Mouse (Mus musculus): Measurements from ENCODE around the gene Hist1h2bm.

The Hist1h2bm gene

DNA sequence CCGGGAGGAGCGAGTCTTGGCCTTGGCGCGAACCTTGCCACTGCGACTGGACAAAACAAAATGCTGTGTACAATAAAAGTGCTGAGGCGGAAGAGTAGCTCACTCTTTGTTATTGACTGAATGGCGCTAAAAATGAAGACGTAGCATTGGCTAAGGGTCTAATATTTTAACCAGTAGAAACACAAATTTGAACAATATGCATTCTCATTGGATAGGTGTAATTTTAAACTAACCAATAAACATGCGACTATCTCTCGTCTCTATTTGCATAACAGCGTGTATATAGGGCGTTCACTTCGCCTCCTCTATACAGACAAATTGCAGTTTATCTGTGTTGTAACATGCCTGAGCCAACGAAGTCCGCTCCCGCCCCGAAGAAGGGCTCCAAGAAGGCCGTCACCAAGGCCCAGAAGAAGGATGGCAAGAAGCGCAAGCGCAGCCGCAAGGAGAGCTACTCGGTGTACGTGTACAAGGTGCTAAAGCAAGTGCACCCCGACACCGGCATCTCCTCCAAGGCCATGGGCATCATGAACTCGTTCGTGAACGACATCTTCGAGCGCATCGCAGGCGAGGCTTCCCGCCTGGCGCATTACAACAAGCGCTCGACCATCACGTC, at the start of gene Hist1h2bm:
Hist1h2bm (plus strand) TSS at position 288 of the 616 bp plus-strand sequence.
- DNase-seq = peak; percentile 66 to 68

DNA sequence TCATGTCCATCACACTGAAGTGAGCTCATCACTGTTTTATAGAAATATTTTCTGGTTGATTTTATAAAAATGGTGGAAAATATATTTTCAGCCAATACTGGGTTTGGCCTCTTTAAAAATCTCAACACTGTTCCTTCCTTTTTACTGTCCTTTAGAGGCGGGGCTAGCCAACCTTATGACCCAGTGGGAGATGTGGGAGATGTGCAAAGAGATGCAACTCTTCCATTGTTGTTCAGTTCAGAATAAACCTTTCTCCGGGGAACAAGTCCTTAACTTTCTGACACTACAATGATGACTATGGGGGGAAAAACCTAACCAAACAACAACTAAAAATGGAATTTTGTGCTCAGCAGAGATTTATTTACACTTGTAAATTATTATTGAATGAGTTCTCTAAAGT, 44.5 kb upstream of the Hist1h2bm start, which contains the start of gene Olfr1360:
Olfr1360 (minus strand) TSS at position 101 of the 400 bp plus-strand sequence.
- no peak for DNase-seq

GRCm38 (mm10) chr13:21697811-21698210, 24.0 kb upstream of the Hist1h2bm start, which contains the start of gene Olfr1359:
Olfr1359 (plus strand) TSS chr13:21698111.
- DNase-seq = no peak

- DNase-seq = no peak
Observed at GRCm38 (mm10) chr13:21706669-21707068, 15.2 kb upstream of the Hist1h2bm start.

DNA sequence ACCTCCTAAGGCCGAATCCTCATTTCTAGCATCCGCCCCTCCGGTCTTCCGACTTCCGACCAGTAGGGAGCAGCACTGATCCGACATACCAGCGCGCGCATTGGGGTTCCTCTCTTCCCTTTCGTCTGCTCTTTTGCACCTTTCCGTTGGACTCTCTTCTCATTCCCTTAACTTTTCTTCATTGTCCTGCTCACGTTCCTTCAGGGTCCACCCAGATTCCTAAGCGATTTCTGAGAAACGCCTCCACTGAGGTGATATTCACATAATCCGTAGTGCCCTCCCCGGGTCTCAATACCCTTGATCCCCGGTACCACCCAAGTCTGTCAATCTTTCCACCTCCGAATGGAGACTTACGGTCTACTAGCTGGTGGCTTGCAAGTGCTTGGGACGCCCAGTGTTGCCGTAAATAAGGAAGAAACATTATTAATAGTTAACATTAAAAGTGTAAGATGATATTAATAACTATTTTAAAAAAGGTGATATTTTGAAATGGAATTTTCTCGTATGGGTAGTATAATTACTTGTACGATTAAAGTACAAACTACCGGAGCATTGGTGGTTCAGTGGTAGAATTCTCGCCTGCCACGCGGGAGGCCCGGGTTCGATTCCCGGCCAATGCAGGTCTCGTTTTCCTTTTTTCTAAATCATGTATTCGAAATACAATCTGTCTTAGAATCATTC, 11.7 kb upstream of the Hist1h2bm start:
- peak; percentile 91 to 93 for DNase-seq

DNA sequence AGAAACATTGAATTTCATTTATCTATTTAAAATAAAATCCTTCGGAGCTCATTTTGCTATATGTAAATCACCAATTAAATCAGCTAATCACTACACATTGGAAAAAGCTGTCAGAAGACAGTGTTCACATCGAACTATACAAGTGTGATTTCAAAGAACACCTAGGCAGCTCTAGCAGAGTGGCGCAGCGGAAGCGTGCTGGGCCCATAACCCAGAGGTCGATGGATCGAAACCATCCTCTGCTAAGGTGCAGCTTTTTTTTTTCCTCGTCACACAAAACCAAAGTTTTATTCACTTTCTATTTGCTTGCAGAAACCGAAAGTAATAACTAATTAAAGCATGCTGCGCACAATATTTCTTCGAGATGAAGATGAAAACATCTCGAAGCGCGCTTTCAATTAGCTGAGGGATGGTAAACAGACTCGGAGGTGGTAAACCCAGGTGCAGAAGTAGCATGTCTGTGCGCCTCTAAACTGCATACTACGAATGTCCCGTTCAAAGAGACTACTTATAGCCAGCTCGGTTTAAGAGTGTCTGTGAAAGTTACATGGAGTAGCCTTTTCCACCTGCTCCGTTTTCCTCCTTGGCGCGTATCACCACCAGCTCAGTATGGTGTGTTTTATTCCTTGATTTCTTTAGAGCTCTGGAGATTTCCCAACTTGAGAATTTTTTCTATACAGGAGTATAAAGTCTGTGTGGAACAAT, 10.9 kb upstream of the Hist1h2bm start:
- DNase-seq = peak; percentile 79 to 87

DNA sequence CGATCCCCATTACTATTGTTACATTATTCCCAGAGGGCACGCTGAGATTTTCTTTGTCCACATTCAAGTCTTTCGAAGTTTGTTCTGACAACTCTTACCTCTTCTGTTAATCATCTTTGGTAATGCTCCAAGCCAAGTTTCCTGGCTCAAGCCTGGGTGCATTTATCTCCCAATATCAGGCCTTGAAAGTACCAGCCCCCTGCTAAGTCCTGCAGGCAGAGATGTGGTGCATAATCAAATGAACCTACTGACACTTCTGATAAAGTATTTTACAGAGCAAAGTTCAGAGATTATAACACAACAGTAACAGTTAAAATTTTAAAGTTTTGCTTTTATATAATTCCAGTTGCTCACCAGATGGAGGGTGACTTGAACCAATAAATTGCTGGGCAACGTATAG, 10.1 kb upstream of the Hist1h2bm start:
- DNase-seq = no peak

DNA sequence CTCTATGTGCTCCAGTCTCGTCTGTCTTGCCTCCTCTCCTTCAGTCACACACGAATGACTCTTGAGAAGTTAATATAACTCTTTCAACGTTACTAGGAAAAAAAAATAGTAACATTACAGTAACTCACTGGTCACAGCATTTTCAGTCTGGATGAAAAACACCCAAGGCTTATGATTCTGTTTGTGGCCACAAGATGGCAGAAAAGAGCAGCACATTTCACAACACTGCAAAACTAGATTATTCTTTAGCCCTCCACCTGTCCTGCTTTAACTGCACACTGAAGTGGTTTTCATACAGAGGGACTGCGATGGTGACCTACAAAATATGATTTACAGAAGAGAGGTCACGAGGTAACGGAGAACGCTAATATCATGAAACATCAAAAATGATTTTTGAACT, 7.1 kb upstream of the Hist1h2bm start:
- peak; percentile 70 to 75 for DNase-seq

- no peak for DNase-seq
Observed at GRCm38 (mm10) chr13:21715131-21715863, 6.5 kb upstream of the Hist1h2bm start.

DNA sequence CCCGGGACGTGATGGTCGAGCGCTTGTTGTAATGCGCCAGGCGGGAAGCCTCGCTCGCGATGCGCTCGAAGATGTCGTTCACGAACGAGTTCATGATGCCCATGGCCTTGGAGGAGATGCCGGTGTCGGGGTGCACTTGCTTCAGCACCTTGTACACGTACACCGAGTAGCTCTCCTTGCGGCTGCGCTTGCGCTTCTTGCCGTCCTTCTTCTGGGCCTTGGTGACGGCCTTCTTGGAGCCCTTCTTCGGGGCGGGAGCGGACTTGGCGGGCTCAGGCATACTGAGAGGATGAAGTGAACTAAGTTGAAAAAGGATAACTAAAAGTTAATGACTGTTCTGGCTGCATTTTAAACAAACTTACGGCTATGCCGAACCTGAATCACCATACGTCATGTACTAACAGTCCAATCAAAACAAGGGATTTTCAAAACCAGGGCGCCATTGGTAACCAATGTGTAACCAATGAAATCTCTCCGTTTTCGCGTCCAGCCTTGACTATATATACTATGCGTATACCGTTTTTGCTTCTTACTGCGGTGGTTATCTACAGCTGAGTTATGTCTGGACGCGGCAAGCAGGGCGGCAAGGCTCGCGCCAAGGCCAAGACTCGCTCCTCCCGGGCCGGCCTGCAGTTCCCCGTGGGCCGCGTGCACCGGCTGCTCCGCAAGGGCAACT, 5.8 kb upstream of the Hist1h2bm start, which contains the start of the genes Hist1h2bl and Hist1h2ai:
Hist1h2bl (minus strand) TSS at position 280 of the 676 bp plus-strand sequence.
Hist1h2ai (plus strand) TSS at position 559 of the 676 bp plus-strand sequence.
- DNase-seq = peak; percentile 80 to 81

DNA sequence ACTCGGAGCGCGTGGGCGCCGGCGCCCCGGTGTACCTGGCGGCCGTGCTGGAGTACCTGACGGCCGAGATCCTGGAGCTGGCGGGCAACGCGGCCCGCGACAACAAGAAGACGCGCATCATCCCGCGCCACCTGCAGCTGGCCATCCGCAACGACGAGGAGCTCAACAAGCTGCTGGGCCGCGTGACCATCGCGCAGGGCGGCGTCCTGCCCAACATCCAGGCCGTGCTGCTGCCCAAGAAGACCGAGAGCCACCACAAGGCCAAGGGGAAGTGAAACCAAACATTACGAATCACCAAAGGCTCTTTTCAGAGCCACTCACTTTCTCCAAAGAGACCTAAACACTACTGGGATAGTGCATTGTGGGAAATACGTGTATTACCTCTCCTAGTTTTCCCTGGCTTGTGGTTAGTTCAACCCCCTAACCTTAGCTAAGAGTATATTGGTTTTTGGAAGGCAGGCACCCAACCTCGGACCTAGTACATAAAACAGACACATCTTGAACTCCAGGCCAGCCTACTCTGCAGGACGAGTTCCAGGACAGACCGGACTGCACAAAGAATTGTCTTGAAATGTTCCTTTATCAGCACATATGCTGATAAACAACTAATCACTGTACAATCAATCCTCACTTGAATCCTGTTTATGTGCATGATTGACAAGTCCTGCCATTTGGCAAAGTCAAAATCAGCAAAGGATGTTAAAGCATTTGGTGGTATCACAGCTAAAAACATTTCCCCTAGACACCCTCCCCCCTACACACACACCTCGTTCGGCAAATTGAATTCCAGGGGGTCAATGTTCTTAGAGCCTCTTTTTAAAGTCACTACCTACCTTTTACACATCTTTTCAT, 5.1 kb upstream of the Hist1h2bm start:
- peak in 1 of 2 experiments; percentile 11 for DNase-seq

GRCm38 (mm10) chr13:21717397-21718357, 4.2 kb upstream of the Hist1h2bm start, which contains the start of gene Hist1h3h:
Hist1h3h (plus strand) TSS chr13:21717659.
- peak; percentile 71 to 78 for DNase-seq

GRCm38 (mm10) chr13:21718381-21719080, 3.3 kb upstream of the Hist1h2bm start:
- no peak for DNase-seq

DNA sequence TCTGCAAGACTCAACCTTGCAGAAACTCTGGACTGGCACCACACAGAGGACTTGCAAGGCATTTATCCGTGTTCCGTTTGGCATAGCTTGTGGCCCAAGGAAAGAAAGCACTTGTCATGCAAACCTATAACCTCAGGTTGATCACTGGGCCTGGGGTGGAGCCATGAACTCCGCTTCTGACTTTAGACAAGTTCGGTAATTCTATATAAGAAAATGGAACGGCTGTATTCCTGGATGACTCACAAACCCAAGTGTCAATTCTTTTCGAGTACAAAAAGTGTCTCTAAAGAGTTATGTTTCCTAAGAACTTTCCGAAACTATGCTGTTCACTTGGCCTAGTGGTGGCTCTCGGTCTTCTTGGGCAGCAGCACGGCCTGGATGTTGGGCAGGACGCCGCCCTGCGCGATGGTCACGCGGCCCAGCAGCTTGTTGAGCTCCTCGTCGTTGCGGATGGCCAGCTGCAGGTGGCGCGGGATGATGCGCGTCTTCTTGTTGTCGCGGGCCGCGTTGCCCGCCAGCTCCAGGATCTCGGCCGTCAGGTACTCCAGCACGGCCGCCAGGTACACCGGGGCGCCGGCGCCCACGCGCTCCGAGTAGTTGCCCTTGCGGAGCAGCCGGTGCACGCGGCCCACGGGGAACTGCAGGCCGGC, 612 bp upstream of the Hist1h2bm start:
- peak in 1 of 2 experiments; percentile 59 for DNase-seq

- DNase-seq = no peak
Observed at GRCm38 (mm10) chr13:21722373-21722925, 605 bp downstream of the Hist1h2bm start.

DNA sequence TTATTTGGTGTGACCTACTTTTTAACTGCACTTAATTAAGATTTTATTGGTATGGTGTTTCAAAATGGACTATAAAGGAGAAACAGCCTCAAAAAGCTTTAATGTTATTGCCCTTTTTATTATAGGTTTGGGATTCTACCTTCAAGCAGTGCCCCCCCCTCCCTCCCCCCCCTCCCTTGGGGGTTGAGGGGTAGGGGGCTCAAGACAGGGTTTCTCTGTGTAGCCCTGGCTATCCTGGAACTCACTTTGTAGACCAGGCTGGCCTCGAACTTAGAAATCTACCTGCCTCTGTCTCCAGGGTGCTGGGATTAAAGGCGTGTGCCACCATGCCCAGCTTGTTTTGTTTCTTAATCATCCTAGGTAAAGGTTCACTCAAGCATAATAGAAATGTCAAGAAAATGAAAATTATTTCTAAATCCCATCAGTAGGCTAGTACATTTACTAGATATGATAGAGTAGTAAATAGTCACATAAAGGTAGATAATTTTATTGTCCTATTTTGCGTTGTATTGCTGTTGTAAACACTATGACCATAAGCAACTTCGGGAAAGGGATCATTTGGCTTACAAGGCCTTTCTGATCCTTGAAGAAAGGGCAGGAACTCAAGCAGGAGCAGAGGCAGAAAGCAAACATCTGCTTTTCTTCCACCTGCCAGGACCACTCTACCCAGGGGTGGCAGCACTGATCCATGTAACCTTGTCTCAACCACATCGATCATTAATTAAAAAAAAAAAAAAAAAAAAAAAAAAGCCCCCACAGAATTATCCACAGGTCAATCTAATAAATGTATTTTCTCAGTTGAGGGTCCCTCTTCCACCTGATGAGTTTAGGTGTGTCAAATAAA, 1.4 kb downstream of the Hist1h2bm start:
- no peak for DNase-seq

- no peak for DNase-seq
Observed at GRCm38 (mm10) chr13:21727948-21728572, 6.2 kb downstream of the Hist1h2bm start.

Data from cerebellum, postnatal 25 days (tissue).